Mouse (Mus musculus) testis, postnatal 14 days (tissue): ENCODE results near the gene Oas2.

Source experiments
- DNase-seq: peaks from one replicate; pipeline ENCODE4 v3.0.0; 2021; ENCODE audit warnings: low spot score

Gene Oas2

GRCm38 (mm10) chr5:120732740-120733139, 16.9 kb downstream of the Oas2 start:
- DNase-seq = no peak

- DNase-seq = no peak
Observed at GRCm38 (mm10) chr5:120729319-120729718, 20.3 kb downstream of the Oas2 start.

- DNase-seq = no peak
Observed at GRCm38 (mm10) chr5:120725811-120726455, 23.7 kb downstream of the Oas2 start.

- no peak for DNase-seq
Observed at GRCm38 (mm10) chr5:120721005-120721404, 28.6 kb downstream of the Oas2 start.

GRCm38 (mm10) chr5:120718600-120719378, 30.9 kb downstream of the Oas2 start:
- DNase-seq = peak; percentile 64

- no peak for DNase-seq
Observed at GRCm38 (mm10) chr5:120717136-120717535, 32.5 kb downstream of the Oas2 start.

- DNase-seq = peak; percentile 76
Observed at GRCm38 (mm10) chr5:120714314-120714713, 35.3 kb downstream of the Oas2 start.

- DNase-seq = no peak
Observed at GRCm38 (mm10) chr5:120712721-120713120, 36.9 kb downstream of the Oas2 start.

- no peak for DNase-seq
Observed at GRCm38 (mm10) chr5:120711827-120712226, 37.8 kb downstream of the Oas2 start, which contains the start of gene Dtx1. Dtx1 (minus strand) TSS chr5:120711927.

GRCm38 (mm10) chr5:120711416-120711815, 38.2 kb downstream of the Oas2 start:
- peak; percentile 52 for DNase-seq

- DNase-seq = no peak
Observed at GRCm38 (mm10) chr5:120710826-120711248, 38.8 kb downstream of the Oas2 start.

GRCm38 (mm10) chr5:120710161-120710825, 39.4 kb downstream of the Oas2 start:
- DNase-seq = no peak

- DNase-seq = no peak
Observed at GRCm38 (mm10) chr5:120706976-120707375, 42.7 kb downstream of the Oas2 start.

- peak; percentile 42 for DNase-seq
Observed at GRCm38 (mm10) chr5:120706541-120706940, 43.1 kb downstream of the Oas2 start.

GRCm38 (mm10) chr5:120704421-120704820, 45.2 kb downstream of the Oas2 start:
- DNase-seq = no peak

- no peak for DNase-seq
Observed at GRCm38 (mm10) chr5:120703660-120704059, 46.0 kb downstream of the Oas2 start.

GRCm38 (mm10) chr5:120702969-120703368, 46.7 kb downstream of the Oas2 start:
- DNase-seq = peak; percentile 44

GRCm38 (mm10) chr5:120702421-120702820, 47.2 kb downstream of the Oas2 start:
- DNase-seq = no peak

GRCm38 (mm10) chr5:120700996-120701790, 48.5 kb downstream of the Oas2 start:
- no peak for DNase-seq

GRCm38 (mm10) chr5:120698801-120699391, 50.8 kb downstream of the Oas2 start:
- DNase-seq = peak; percentile 89

GRCm38 (mm10) chr5:120698181-120698580, 51.5 kb downstream of the Oas2 start:
- DNase-seq = no peak

- DNase-seq = no peak
Observed at GRCm38 (mm10) chr5:120696865-120697264, 52.8 kb downstream of the Oas2 start.
